Mouse (Mus musculus) embryonic fibroblast, embryonic 13.5 days (primary cell): Measurements from ENCODE around the gene Trim39.

Source experiments
- CTCF ChIP-seq: IDR thresholded peaks from 2 replicates; pipeline ENCODE4 v1.5.1; 2011; ENCODE audit warnings: mild to moderate bottlenecking, control low read depth, low read length, moderate library complexity, borderline replicate concordance; ENCODE audit not compliant: insufficient read depth
- POLR2A ChIP-seq: IDR thresholded peaks from 2 replicates; pipeline ENCODE4 v1.6.1; 2011; ENCODE audit warnings: low read depth, mild to moderate bottlenecking, control low read depth, low read length, moderate library complexity

GRCm38 (mm10) chr17:36271586-36272256 lies at the start of gene Trim39:
- peak; percentile 52; the same call in 1 of the 2 replicates for TF ChIP-seq POLR2A
- no peak for TF ChIP-seq CTCF
